Mouse (Mus musculus): ENCODE measurements around the gene Upf3b. TPM values are rescaled to one million over a fixed set of nuclear protein-coding genes. Genes with fewer than 3 reads are reported as not detected.
"Not testable (repeated sequence)": the region's sequence is repeated elsewhere in the genome, so short reads cannot be mapped to it uniquely, and the experiment has no call there.

The Upf3b gene
- polyA plus RNA-seq, 2 experiments: 13.1 to 27.9 TPM

GRCm38 (mm10) chrX:37081194-37081593 is 28.9 kb downstream of the Upf3b start:
- H3K9ac ChIP-seq (ENCODE audit: low read depth, low read length, severe bottlenecking): no peak overlapping the region
- DNase-seq (ENCODE audit: low spot score): no peak
- TF ChIP-seq POLR2A (IDR thresholded peaks at IDR 0.05; ENCODE audit: borderline replicate concordance, extremely low read depth, insufficient read depth, insufficient read length): no peak
- H3K27me3 ChIP-seq (ENCODE audit: control insufficient read depth, insufficient read depth, low read length): no peaks in the 10 kb centered on the region
- H3K36me3 ChIP-seq (ENCODE audit: control insufficient read depth, insufficient read depth, low read length): peaks cover 18% of the 10 kb centered on the region
- ATAC-seq (ENCODE audit: low FRiP score, low read depth): no peak
- no peak overlapping the region for H3K27ac ChIP-seq (replicated peaks; ENCODE audit: low read depth, low read length)
- H3K9me3 ChIP-seq (ENCODE audit: control insufficient read depth, low read length): no peaks in the 10 kb centered on the region
- H3K4me3 ChIP-seq (replicated peaks; ENCODE audit: low read length): no peak overlapping the region
- H3K4me1 ChIP-seq (ENCODE audit: control insufficient read depth, insufficient read depth, low read length): 0 out of 2 replicates have a peak, but pooled peaks cover 5% of the 10 kb centered on the region
- H3K4me2 ChIP-seq (replicated peaks; ENCODE audit: low read depth, low read length, severe bottlenecking): no peak overlapping the region
- WGBS: 55% methylated on average over 6 of the region's 6 CpGs

GRCm38 (mm10) chrX:37080345-37080744 is 29.8 kb downstream of the Upf3b start:
- not testable (repeated sequence) for H3K4me1 ChIP-seq (ENCODE audit: control insufficient read depth, insufficient read depth, low read length); H3K27ac ChIP-seq (replicated peaks; ENCODE audit: low read depth, low read length); H3K9ac ChIP-seq (ENCODE audit: low read depth, low read length, severe bottlenecking); H3K4me3 ChIP-seq (replicated peaks; ENCODE audit: low read length); H3K27me3 ChIP-seq (ENCODE audit: control insufficient read depth, insufficient read depth, low read length); ATAC-seq (ENCODE audit: low FRiP score, low read depth); H3K4me2 ChIP-seq (replicated peaks; ENCODE audit: low read depth, low read length, severe bottlenecking); H3K9me3 ChIP-seq (ENCODE audit: control insufficient read depth, low read length); DNase-seq (ENCODE audit: low spot score)
- peaks cover 18% of the 10 kb centered on the region for H3K36me3 ChIP-seq (ENCODE audit: control insufficient read depth, insufficient read depth, low read length)
- 61% methylated on average over 3 of the region's 4 CpGs for WGBS

GRCm38 (mm10) chrX:37076651-37077050 is 33.5 kb downstream of the Upf3b start:
- Histone ChIP-seq H3K36me3 (ENCODE audit: control insufficient read depth, insufficient read depth, low read length) (peaks cover 6% of the 10 kb centered on the region; the same call in 1 of the 2 replicates), H3K9ac (ENCODE audit: low read depth, low read length, severe bottlenecking) (no peak overlapping the region), H3K27me3 (ENCODE audit: control insufficient read depth, insufficient read depth, low read length) (no peaks in the 10 kb centered on the region), H3K9me3 (ENCODE audit: control insufficient read depth, low read length) (no peaks in the 10 kb centered on the region), H3K27ac (replicated peaks; ENCODE audit: low read depth, low read length) (no peak overlapping the region), H3K4me3 (replicated peaks; ENCODE audit: low read length) (no peak overlapping the region), H3K4me1 (ENCODE audit: control insufficient read depth, insufficient read depth, low read length) (no peaks in the 10 kb centered on the region), H3K4me2 (replicated peaks; ENCODE audit: low read depth, low read length, severe bottlenecking) (no peak overlapping the region)
- ATAC-seq (ENCODE audit: low FRiP score, low read depth): no peak
- no peak for TF ChIP-seq POLR2A (IDR thresholded peaks at IDR 0.05; ENCODE audit: borderline replicate concordance, extremely low read depth, insufficient read depth, insufficient read length)
- 79% methylated on average over 8 of the region's 8 CpGs for WGBS
- DNase-seq (ENCODE audit: low spot score): no peak

GRCm38 (mm10) chrX:37074262-37074892 is 35.7 kb downstream of the Upf3b start:
- WGBS: 35% methylated on average over 9 of the region's 9 CpGs
- H3K4me3 ChIP-seq (replicated peaks; ENCODE audit: low read length): no peak overlapping the region
- H3K27me3 ChIP-seq (ENCODE audit: control insufficient read depth, insufficient read depth, low read length): no peaks in the 10 kb centered on the region
- TF ChIP-seq POLR2A (IDR thresholded peaks at IDR 0.05; ENCODE audit: borderline replicate concordance, extremely low read depth, insufficient read depth, insufficient read length): no peak
- no peak overlapping the region for H3K4me2 ChIP-seq (replicated peaks; ENCODE audit: low read depth, low read length, severe bottlenecking)
- no peak for ATAC-seq (ENCODE audit: low FRiP score, low read depth)
- no peaks in the 10 kb centered on the region for H3K9me3 ChIP-seq (ENCODE audit: control insufficient read depth, low read length)
- no peaks in the 10 kb centered on the region for H3K4me1 ChIP-seq (ENCODE audit: control insufficient read depth, insufficient read depth, low read length)
- H3K9ac ChIP-seq (ENCODE audit: low read depth, low read length, severe bottlenecking): no peak overlapping the region
- no peaks in the 10 kb centered on the region for H3K36me3 ChIP-seq (ENCODE audit: control insufficient read depth, insufficient read depth, low read length)
- H3K27ac ChIP-seq (replicated peaks; ENCODE audit: low read depth, low read length): no peak overlapping the region
- DNase-seq (ENCODE audit: low spot score): peak; percentile 51

GRCm38 (mm10) chrX:37068766-37069165 is 41.4 kb downstream of the Upf3b start:
- Histone ChIP-seq H3K27me3 (ENCODE audit: control insufficient read depth, insufficient read depth, low read length) (no peaks in the 10 kb centered on the region), H3K9ac (ENCODE audit: low read depth, low read length, severe bottlenecking) (no peak overlapping the region), H3K36me3 (ENCODE audit: control insufficient read depth, insufficient read depth, low read length) (no peaks in the 10 kb centered on the region), H3K4me2 (replicated peaks; ENCODE audit: low read depth, low read length, severe bottlenecking) (no peak overlapping the region), H3K27ac (replicated peaks; ENCODE audit: low read depth, low read length) (no peak overlapping the region), H3K9me3 (ENCODE audit: control insufficient read depth, low read length) (no peaks in the 10 kb centered on the region), H3K4me3 (replicated peaks; ENCODE audit: low read length) (no peak overlapping the region), H3K4me1 (ENCODE audit: control insufficient read depth, insufficient read depth, low read length) (no peaks in the 10 kb centered on the region)
- TF ChIP-seq POLR2A (IDR thresholded peaks at IDR 0.05; ENCODE audit: borderline replicate concordance, extremely low read depth, insufficient read depth, insufficient read length): no peak
- no peak for DNase-seq (ENCODE audit: low spot score)
- no peak for ATAC-seq (ENCODE audit: low FRiP score, low read depth)
- WGBS: 84% methylated on average over 5 of the region's 5 CpGs

GRCm38 (mm10) chrX:37067299-37067698 is 42.8 kb downstream of the Upf3b start:
- no peaks in the 10 kb centered on the region for H3K27me3 ChIP-seq (ENCODE audit: control insufficient read depth, insufficient read depth, low read length)

More at GRCm38 (mm10) chrX:37067299-37067698, 42.8 kb downstream of the Upf3b start:
- H3K36me3 ChIP-seq (ENCODE audit: control insufficient read depth, insufficient read depth, low read length): no peaks in the 10 kb centered on the region
- ATAC-seq (ENCODE audit: low FRiP score, low read depth) (no peak), DNase-seq (ENCODE audit: low spot score) (no peak)
- no peak overlapping the region for H3K4me2 ChIP-seq (replicated peaks; ENCODE audit: low read depth, low read length, severe bottlenecking)
- H3K9ac ChIP-seq (ENCODE audit: low read depth, low read length, severe bottlenecking): no peak overlapping the region
- H3K9me3 ChIP-seq (ENCODE audit: control insufficient read depth, low read length): no peaks in the 10 kb centered on the region
- no peaks in the 10 kb centered on the region for H3K4me1 ChIP-seq (ENCODE audit: control insufficient read depth, insufficient read depth, low read length)
- no peak overlapping the region for H3K4me3 ChIP-seq (replicated peaks; ENCODE audit: low read length)
- H3K27ac ChIP-seq (replicated peaks; ENCODE audit: low read depth, low read length): no peak overlapping the region
- WGBS: 74% methylated on average over 3 of the region's 3 CpGs
- TF ChIP-seq POLR2A (IDR thresholded peaks at IDR 0.05; ENCODE audit: borderline replicate concordance, extremely low read depth, insufficient read depth, insufficient read length): no peak
